Mouse (Mus musculus) forebrain, embryonic 15.5 days (tissue): ENCODE data around the gene Tpst2. TPM values are rescaled to one million over a fixed set of nuclear protein-coding genes. Genes with fewer than 3 reads are reported as not detected.

Experiments used
- ATAC-seq: fragments of 200-750 bp; cut with Nextera tagmentation; replicated peaks from 2 replicates; pipeline ENCODE4 v1.8.0; 2017; ENCODE audit warnings: mild to moderate bottlenecking, moderate TSS enrichment, moderate library complexity
- H3K27ac ChIP-seq: fragments of 300-500 bp; sonication (generic); replicated peaks from 2 replicates; pipeline ENCODE4 v1.5.1; 2015; ENCODE audit warnings: mild to moderate bottlenecking, inconsistent platforms
- H3K27me3 ChIP-seq: fragments of 300-500 bp; sonication (generic); 2 replicates; pipeline ENCODE4 v1.6.1; 2015; ENCODE audit warnings: inconsistent platforms
- H3K36me3 ChIP-seq: fragments of 300-500 bp; sonication (generic); 2 replicates; pipeline ENCODE4 v1.6.1; 2015; ENCODE audit warnings: mild to moderate bottlenecking, inconsistent platforms
- H3K4me1 ChIP-seq: fragments of 300-500 bp; sonication (generic); 2 replicates; pipeline ENCODE4 v1.6.1; 2015; ENCODE audit warnings: inconsistent platforms
- H3K4me2 ChIP-seq: fragments of 300-500 bp; sonication (generic); replicated peaks from 2 replicates; pipeline ENCODE4 v1.6.1; 2015; ENCODE audit warnings: mild to moderate bottlenecking, inconsistent platforms
- H3K4me3 ChIP-seq: fragments of 300-500 bp; sonication (generic); 2 replicates; pipeline ENCODE4 v1.5.1; 2015; ENCODE audit warnings: mild to moderate bottlenecking, inconsistent platforms
- H3K9ac ChIP-seq: fragments of 300-500 bp; sonication (generic); replicated peaks from 2 replicates; pipeline ENCODE4 v1.6.1; 2015; ENCODE audit warnings: mild to moderate bottlenecking, inconsistent platforms
- H3K9me3 ChIP-seq: fragments of 300-500 bp; sonication (generic); 2 replicates; pipeline ENCODE4 v1.6.1; 2016; ENCODE audit warnings: inconsistent platforms
- WGBS: fragments of 180-500 bp; shearing (Covaris S2); methylation state at CpG from one replicate; pipeline ENCODE4 v1.1.7; 2015; ENCODE audit warnings: mixed read lengths; 5-methylcytosine and 5-hydroxymethylcytosine counted together
- polyA plus RNA-seq: library from polyadenylated mRNA; unstranded; fragments of >200 nt; fragmentation: Nextera tagmentation; extraction: Ambion mirVana; gene quantifications from 2 replicates; pipeline ENCODE4 v1.2.1, GENCODE M21; 2015

The Tpst2 gene
- polyA plus RNA-seq, 1 experiment from 2014 or later, result 29.5 TPM

DNA sequence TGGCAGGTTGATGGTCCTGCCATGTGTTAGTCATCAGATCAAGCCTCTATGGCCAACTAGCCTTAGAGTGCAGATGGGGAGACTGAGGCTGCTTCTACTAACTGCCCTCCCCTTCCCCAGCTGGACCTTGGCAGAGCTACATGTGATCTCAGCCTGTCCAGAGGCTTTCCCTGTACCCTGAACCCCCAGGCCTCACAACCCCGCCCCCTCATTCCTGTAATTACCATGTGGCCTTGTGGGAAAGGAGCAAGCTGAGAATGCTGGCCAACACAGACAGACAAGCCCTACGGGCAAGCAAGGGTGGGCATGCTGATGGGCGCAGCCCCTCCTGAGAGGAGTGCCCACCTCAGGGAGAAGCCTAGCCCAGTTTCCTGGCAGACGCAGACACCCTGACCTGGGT lies 18.2 kb downstream of the Tpst2 start:
- no peak overlapping the region for H3K9ac ChIP-seq
- 62% methylated on average over 4 of the region's 4 CpGs for WGBS
- H3K27ac ChIP-seq, result no peak overlapping the region
- H3K36me3 ChIP-seq, result no peaks in the 10 kb centered on the region
- no peak overlapping the region for H3K4me3 ChIP-seq
- H3K27me3 ChIP-seq, result no peaks in the 10 kb centered on the region
- H3K4me2 ChIP-seq, result no peak overlapping the region
- no peak for ATAC-seq
- H3K9me3 ChIP-seq, result no peaks in the 10 kb centered on the region
- H3K4me1 ChIP-seq, result 0 out of 2 replicates have a peak, but pooled peaks cover 11% of the 10 kb centered on the region

DNA sequence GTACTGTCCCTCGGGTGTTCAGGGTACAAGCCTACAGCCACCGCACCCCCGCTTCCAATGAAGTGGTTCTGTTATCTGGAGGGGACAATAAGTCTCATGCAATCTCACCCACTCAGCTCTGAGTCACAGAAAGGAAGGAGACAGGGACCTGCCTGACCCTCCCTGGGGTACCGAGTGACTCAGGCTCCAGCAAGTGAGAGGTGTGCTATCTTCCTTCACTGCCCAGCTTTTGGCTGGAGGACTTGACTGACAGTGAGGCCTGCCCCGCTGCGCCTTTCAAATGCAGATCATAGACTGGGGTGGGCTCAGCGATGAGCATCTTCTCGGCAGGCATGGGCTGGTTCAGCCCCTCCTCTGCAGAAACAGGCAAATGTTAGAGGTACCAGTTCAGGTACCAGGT lies 18.7 kb downstream of the Tpst2 start:
- no peaks in the 10 kb centered on the region for H3K36me3 ChIP-seq
- H3K27me3 ChIP-seq, result no peaks in the 10 kb centered on the region
- 0 out of 2 replicates have a peak, but pooled peaks cover 8% of the 10 kb centered on the region for H3K4me1 ChIP-seq
- no peak overlapping the region for H3K27ac ChIP-seq
- no peak overlapping the region for H3K4me2 ChIP-seq
- no peak overlapping the region for H3K9ac ChIP-seq
- no peaks in the 10 kb centered on the region for H3K9me3 ChIP-seq
- no peak overlapping the region for H3K4me3 ChIP-seq
- ATAC-seq, result no peak
- 39% methylated on average over 8 of the region's 8 CpGs for WGBS

DNA sequence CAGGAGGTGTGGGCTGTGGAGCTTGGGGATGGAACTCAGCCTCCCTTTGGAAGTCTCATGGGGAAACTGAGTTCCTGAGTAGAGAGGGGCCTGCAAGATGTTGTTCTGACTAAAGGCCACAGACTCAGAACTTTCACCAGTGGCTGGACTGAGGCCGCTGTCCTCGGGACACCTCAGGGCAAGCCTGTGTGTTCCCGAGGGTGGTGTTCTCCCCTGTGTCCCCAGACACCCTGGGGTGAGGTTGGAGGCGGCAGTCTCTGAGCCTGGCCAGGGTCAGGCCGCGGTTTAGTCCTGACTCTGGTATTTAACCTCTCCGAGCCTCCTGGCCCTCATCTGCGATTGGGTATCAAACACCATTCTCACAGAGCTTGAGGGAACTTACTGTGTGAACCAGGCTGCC lies 19.1 kb downstream of the Tpst2 start:
- no peak overlapping the region for H3K4me3 ChIP-seq
- no peak for ATAC-seq
- no peak overlapping the region for H3K27ac ChIP-seq
- WGBS, result 62% methylated on average over 8 of the region's 8 CpGs
- H3K9me3 ChIP-seq, result no peaks in the 10 kb centered on the region
- H3K9ac ChIP-seq, result no peak overlapping the region
- no peaks in the 10 kb centered on the region for H3K27me3 ChIP-seq
- H3K4me2 ChIP-seq, result no peak overlapping the region
- 0 out of 2 replicates have a peak, but pooled peaks cover 8% of the 10 kb centered on the region for H3K4me1 ChIP-seq
- no peaks in the 10 kb centered on the region for H3K36me3 ChIP-seq

DNA sequence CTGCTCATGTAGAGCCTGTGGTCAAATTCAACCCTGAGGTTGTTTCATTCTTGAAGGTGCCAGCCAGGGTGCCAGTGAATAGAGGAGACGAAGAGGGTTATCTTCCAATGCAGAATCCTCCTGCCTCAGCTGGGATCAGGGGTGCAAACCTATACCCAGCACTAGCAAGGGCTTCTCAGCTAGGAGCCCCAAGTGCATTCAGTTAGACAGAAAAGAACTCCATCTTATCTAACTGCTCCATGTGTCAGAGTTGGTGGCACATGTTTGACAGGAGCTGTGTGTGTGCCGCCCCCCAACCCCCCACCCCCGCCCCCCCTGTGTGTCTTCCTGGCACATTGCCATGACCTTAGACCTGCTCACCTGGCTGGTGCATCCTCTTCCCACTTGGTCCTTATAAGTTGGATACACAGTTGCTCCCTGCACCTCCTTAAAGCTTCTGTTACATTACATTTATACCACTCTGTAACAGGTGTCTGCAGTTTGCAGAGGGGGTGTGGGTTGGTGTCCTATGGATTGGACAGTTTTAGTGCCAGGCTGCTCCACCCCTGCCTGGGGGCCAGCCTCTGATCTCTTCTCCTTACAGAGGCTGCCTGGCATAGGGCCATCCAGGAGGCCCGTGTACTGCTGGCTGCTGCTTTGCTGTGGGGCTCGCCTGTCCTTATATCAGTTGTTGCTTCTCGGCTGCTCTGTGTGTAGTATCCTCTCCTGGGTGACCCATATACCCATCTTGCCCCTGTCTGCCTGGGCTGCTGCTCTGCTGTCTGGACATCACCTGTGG lies 20.1 kb downstream of the Tpst2 start:
- H3K9ac ChIP-seq, result no peak overlapping the region
- no peak overlapping the region for H3K27ac ChIP-seq
- H3K4me2 ChIP-seq, result no peak overlapping the region
- ATAC-seq, result no peak
- no peaks in the 10 kb centered on the region for H3K27me3 ChIP-seq
- H3K9me3 ChIP-seq, result no peaks in the 10 kb centered on the region
- H3K4me3 ChIP-seq, result no peak overlapping the region
- 0 out of 2 replicates have a peak, but pooled peaks cover 8% of the 10 kb centered on the region for H3K4me1 ChIP-seq
- H3K36me3 ChIP-seq, result no peaks in the 10 kb centered on the region
- WGBS, result 63% methylated on average over 6 of the region's 6 CpGs

DNA sequence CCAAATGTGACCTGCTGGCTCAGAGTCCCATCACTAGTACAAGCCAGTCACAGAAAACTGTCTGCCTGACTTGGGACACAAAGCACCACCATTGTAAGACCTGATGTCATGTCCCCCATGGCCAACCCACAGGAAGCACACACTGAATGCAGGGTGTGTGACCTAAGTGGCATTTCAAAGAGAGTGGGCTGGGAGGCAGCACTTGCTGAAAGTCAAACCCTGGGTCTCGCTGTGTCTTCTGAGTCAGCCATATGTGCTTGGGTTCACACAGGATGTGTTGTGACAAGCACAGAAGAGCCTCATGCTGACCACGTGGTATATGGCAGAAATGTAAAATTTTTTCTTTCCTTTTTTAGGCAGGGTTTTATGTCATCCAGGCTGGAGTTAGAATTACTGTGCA lies 20.8 kb downstream of the Tpst2 start:
- 0 out of 2 replicates have a peak, but pooled peaks cover 8% of the 10 kb centered on the region for H3K4me1 ChIP-seq
- H3K9ac ChIP-seq, result no peak overlapping the region
- no peak overlapping the region for H3K4me2 ChIP-seq
- H3K27ac ChIP-seq, result no peak overlapping the region
- no peaks in the 10 kb centered on the region for H3K9me3 ChIP-seq
- WGBS, result 72% methylated on average over 2 of the region's 2 CpGs
- no peak overlapping the region for H3K4me3 ChIP-seq
- no peaks in the 10 kb centered on the region for H3K36me3 ChIP-seq
- no peak for ATAC-seq
- H3K27me3 ChIP-seq, result no peaks in the 10 kb centered on the region

DNA sequence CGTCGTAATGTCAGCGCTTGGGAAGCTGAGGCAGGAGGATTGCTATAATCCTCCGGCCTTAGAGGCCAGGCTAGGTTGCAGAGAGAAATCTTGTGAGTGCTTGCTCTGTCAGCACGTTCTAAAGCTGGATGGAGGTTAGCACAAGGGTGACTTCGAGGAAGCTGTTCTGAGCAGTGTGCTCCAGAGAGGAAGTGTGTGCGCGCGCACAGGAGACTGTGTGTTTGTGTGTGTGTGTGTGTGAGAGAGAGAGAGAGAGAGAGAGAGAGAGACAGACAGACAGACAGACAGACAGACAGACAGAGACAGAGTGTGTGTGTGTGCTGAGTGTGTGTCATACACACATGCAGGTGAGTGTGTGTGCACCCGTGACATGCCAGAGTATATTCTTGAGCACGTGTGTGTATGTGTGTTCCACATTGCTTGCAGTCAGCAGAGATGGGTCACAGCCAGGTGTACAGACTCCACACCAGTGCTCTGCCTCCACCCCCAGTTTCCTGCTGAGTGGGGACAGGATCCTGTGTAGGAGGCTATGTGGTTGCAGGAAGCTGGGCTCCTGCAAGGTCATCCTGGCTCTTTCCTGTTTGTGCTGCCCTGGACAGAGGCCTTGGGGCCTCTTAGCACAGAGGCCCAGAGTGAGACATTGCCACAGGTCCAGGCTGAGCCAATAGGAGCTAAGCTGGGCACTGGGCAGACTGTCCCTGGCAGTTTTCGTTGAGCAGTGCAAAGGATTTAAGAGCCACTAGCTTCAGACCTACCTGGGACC lies 21.9 kb downstream of the Tpst2 start:
- WGBS, result 92% methylated on average over 12 of the region's 12 CpGs

DNA sequence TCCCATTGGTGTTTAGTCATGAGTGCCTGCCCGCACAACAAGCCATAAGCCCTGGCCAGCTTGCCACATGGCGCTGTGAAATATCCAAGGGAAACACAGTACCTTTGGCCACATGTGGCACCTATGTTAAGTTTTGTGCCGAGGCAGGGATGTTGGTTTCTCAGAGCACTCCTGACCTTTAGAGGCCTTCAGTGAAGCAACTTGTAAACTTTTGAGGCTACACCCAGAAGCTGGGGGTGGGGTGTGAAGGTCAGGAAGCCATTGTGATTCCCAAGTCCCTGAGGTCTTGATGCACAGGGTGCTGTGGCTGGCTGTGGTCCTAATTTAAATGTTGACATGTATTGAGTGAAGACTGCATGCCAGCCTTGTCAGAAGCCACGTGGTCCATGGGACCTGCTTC lies 22.9 kb downstream of the Tpst2 start:
- ATAC-seq, result no peak
- H3K4me2 ChIP-seq, result no peak overlapping the region
- H3K27ac ChIP-seq, result no peak overlapping the region
- H3K4me1 ChIP-seq, result 0 out of 2 replicates have a peak, but pooled peaks cover 8% of the 10 kb centered on the region
- no peaks in the 10 kb centered on the region for H3K9me3 ChIP-seq
- WGBS, result 88% methylated on average over 4 of the region's 4 CpGs
- no peaks in the 10 kb centered on the region for H3K27me3 ChIP-seq
- no peaks in the 10 kb centered on the region for H3K36me3 ChIP-seq
- no peak overlapping the region for H3K4me3 ChIP-seq
- no peak overlapping the region for H3K9ac ChIP-seq

More for the DNA sequence above, 21.9 kb downstream of the Tpst2 start:
- H3K36me3 ChIP-seq, result no peaks in the 10 kb centered on the region
- no peak overlapping the region for H3K9ac ChIP-seq
- H3K4me2 ChIP-seq, result no peak overlapping the region
- ATAC-seq, result no peak
- H3K4me3 ChIP-seq, result no peak overlapping the region
- H3K9me3 ChIP-seq, result no peaks in the 10 kb centered on the region
- no peak overlapping the region for H3K27ac ChIP-seq
- no peaks in the 10 kb centered on the region for H3K27me3 ChIP-seq
- H3K4me1 ChIP-seq, result 0 out of 2 replicates have a peak, but pooled peaks cover 8% of the 10 kb centered on the region

DNA sequence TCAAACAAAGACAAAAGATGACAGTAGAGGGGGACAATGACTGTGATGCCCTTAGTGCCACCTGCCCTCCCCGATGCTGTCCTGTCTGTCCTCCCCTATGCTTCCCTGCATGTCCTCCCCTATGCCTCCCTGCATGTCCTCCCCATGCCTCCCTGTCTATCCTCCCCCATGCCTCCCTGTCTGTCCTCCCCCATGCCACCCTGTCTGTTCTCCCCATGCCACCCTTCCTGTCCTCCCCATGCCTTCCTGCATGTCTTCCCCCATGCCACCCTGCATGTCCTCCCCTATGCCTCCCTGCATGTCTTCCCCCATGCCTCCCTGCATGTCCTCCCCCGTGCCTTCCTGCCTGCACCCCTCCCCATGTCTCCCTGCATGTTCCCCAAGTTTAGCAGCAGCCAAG lies 23.6 kb downstream of the Tpst2 start:
- 86% methylated on average over 2 of the region's 2 CpGs for WGBS
- no peak overlapping the region for H3K4me3 ChIP-seq
- no peaks in the 10 kb centered on the region for H3K9me3 ChIP-seq
- H3K4me2 ChIP-seq, result no peak overlapping the region
- H3K36me3 ChIP-seq, result no peaks in the 10 kb centered on the region
- no peak for ATAC-seq
- H3K27me3 ChIP-seq, result no peaks in the 10 kb centered on the region
- 0 out of 2 replicates have a peak, but pooled peaks cover 4% of the 10 kb centered on the region for H3K4me1 ChIP-seq
- H3K27ac ChIP-seq, result no peak overlapping the region
- no peak overlapping the region for H3K9ac ChIP-seq

DNA sequence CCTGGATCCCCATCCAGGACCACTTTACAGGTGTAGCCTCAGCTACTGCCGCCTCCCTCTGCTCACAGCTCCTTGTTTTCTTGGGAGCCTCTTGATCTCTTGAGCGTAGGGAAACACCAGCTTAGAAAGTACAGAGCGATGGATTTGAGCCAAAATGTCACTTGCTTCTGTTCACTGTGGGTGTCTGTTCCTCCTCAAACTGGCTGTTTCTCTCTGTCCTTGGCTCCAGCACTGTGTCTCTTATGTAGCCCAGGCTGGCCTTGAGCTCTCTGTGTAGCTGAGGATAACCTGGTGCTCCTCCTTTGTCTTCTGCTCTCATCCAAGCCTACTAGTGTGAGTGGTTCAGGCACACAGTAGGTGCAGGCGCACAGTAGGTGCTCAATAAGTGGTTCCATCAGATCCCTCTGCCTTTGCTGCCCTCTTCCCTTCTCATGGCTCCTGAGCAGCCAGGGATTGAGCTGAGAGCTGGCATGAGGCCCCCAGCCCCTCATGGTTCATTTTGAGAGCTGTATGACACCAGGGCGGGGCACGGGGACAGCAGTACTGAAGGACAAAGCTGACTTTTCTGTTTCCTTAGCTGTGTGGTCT lies 24.3 kb downstream of the Tpst2 start:
- Histone ChIP-seq H3K27ac (no peak overlapping the region), H3K9ac (no peak overlapping the region), H3K36me3 (no peaks in the 10 kb centered on the region), H3K4me2 (no peak overlapping the region), H3K27me3 (no peaks in the 10 kb centered on the region), H3K4me1 (0 out of 2 replicates have a peak, but pooled peaks cover 4% of the 10 kb centered on the region), H3K9me3 (no peaks in the 10 kb centered on the region), H3K4me3 (no peak overlapping the region)
- 88% methylated on average over 6 of the region's 6 CpGs for WGBS
- ATAC-seq, result no peak

DNA sequence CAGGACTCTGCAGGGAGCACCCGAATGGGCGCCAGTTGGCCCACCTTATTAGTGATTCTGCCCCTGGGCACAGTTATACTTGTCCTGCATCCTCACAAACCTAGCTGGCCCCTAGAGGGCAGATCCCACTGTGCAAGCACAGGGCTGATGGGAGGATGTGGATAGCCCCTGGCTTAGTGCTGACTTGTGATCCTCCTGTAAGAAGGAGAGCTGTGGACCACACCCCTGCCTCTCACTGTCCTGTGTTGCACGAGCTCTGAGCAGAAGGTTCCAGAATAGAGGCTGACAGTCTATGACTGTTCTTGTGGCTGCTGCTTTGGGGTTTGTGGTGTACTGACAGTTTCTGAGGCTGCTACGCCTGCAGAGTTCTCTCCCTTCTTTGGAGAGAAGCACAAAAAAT lies 25.2 kb downstream of the Tpst2 start:
- Histone ChIP-seq H3K9me3 (no peaks in the 10 kb centered on the region), H3K4me1 (0 out of 2 replicates have a peak, but pooled peaks cover 4% of the 10 kb centered on the region), H3K4me2 (no peak overlapping the region), H3K27me3 (no peaks in the 10 kb centered on the region), H3K36me3 (no peaks in the 10 kb centered on the region), H3K4me3 (no peak overlapping the region), H3K9ac (no peak overlapping the region), H3K27ac (no peak overlapping the region)
- 89% methylated on average over 4 of the region's 4 CpGs for WGBS
- no peak for ATAC-seq

DNA sequence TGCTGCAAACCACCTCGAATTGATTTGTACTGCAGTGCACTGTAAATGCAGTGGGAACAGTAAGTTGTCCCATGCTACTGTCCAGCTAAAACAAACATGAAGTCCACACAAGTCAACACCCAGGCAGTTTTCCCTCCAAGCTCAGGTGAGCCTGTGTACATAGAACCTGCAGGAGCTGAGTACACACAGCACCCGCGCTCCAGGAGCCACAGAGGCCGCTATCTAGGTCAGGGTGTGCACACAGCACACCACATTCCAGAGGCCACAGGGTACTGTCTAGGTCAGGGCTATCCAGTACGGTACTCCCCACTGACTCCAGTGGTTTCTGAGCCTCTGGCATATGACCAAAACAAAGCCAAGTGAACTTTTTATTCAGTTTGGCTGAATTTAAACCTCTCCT lies 25.8 kb downstream of the Tpst2 start:
- ATAC-seq, result no peak
- H3K9me3 ChIP-seq, result no peaks in the 10 kb centered on the region
- no peak overlapping the region for H3K4me3 ChIP-seq
- H3K27ac ChIP-seq, result no peak overlapping the region
- no peaks in the 10 kb centered on the region for H3K4me1 ChIP-seq
- no peaks in the 10 kb centered on the region for H3K27me3 ChIP-seq
- H3K9ac ChIP-seq, result no peak overlapping the region
- H3K36me3 ChIP-seq, result no peaks in the 10 kb centered on the region
- WGBS, result 95% methylated on average over 5 of the region's 5 CpGs
- H3K4me2 ChIP-seq, result no peak overlapping the region

DNA sequence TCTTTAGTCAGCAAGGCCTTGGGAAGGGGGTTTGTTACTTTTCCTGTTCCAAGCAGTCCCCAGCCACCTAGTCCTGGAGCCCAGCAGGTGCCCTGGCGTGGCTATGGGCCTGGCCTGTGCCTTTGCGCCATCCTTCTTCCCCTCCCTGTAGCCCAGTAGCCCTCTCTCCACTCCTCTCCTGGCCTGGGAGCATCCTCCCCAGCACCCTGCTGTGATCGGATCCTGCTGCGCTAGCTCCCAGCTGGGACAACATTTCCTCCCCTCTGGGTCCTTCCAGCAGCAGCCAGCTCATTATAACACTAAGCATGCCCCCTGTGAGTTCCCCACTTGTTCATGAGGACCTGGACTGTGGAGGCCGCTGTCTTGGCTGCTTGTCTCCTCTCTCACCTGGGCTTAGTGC lies 29.4 kb downstream of the Tpst2 start:
- no peak for ATAC-seq
- no peak overlapping the region for H3K9ac ChIP-seq
- H3K4me2 ChIP-seq, result no peak overlapping the region
- no peak overlapping the region for H3K4me3 ChIP-seq
- no peak overlapping the region for H3K27ac ChIP-seq
- H3K36me3 ChIP-seq, result peaks cover 15% of the 10 kb centered on the region
- H3K27me3 ChIP-seq, result no peaks in the 10 kb centered on the region
- H3K4me1 ChIP-seq, result no peaks in the 10 kb centered on the region
- no peaks in the 10 kb centered on the region for H3K9me3 ChIP-seq
- 65% methylated on average over 5 of the region's 5 CpGs for WGBS
